Mouse (Mus musculus): ENCODE data around the gene Msl3l2. TPM values are rescaled to one million over a fixed set of nuclear protein-coding genes. Genes with fewer than 3 reads are reported as not detected.

Msl3l2 gene
- 0.80 and 0.96 TPM in 2 replicates for polyA plus RNA-seq (2015; fragmentation: Nextera tagmentation; extraction: Ambion mirVana)

GRCm38 (mm10) chr10:56106333-56106995, at the start of gene Msl3l2:
TSS of gene Msl3l2 (plus strand) at chr10:56106917.
- Histone ChIP-seq H3K4me1 (ENCODE audit: insufficient read depth) (peaks cover 4% of the 10 kb centered on the region; the same call in 1 of the 2 replicates), H3K9ac (replicated peaks) (peak within 1 kb of the TSS; percentile 63), H3K4me2 (ENCODE audit: low read depth, low read length) (peak within 1 kb of the TSS; percentile 69), H3K36me3 (replicated peaks; ENCODE audit: insufficient read depth, low read length) (no peaks in the 10 kb centered on the region), H3K9me3 (ENCODE audit: low read length) (no peaks in the 10 kb centered on the region), H3K4me3 (ENCODE audit: low read depth, low read length) (peak within 1 kb of the TSS; percentile 53), H3K27ac (ENCODE audit: low read depth) (peak within 1 kb of the TSS; percentile 41), H3K27me3 (ENCODE audit: insufficient read depth, low read length) (no peaks in the 10 kb centered on the region)
- TF ChIP-seq EP300 (IDR thresholded peaks at IDR 0.05; ENCODE audit: low read depth) (peak; percentile 60; the same call in 1 of the 2 replicates), CTCF (IDR thresholded peaks at IDR 0.05; ENCODE audit: low read depth) (peak; percentile 78)
- peak; percentile 85 for DNase-seq
- peak; percentile 96 for ATAC-seq
- WGBS (ENCODE audit: insufficient replicate concordance), result 26% methylated on average over 18 of the region's 18 CpGs

GRCm38 (mm10) chr10:56058979-56059422, 47.7 kb upstream of the Msl3l2 start:
- Histone ChIP-seq H3K27ac (ENCODE audit: low read depth) (no peak overlapping the region), H3K4me3 (ENCODE audit: low read depth, low read length) (no peak overlapping the region), H3K4me1 (ENCODE audit: insufficient read depth) (no peaks in the 10 kb centered on the region), H3K27me3 (ENCODE audit: insufficient read depth, low read length) (no peaks in the 10 kb centered on the region), H3K9ac (replicated peaks) (no peak overlapping the region), H3K9me3 (ENCODE audit: low read length) (no peaks in the 10 kb centered on the region), H3K36me3 (replicated peaks; ENCODE audit: insufficient read depth, low read length) (no peaks in the 10 kb centered on the region), H3K4me2 (ENCODE audit: low read depth, low read length) (no peak overlapping the region)
- 74% methylated on average over 3 of the region's 3 CpGs for WGBS (ENCODE audit: insufficient replicate concordance)
- ATAC-seq, result no peak
- TF ChIP-seq EP300 (IDR thresholded peaks at IDR 0.05; ENCODE audit: low read depth) (no peak), CTCF (IDR thresholded peaks at IDR 0.05; ENCODE audit: low read depth) (no peak)
- DNase-seq, result no peak

- Histone ChIP-seq H3K27ac (ENCODE audit: low read depth) (no peak overlapping the region), H3K4me1 (ENCODE audit: insufficient read depth) (no peaks in the 10 kb centered on the region), H3K36me3 (replicated peaks; ENCODE audit: insufficient read depth, low read length) (no peaks in the 10 kb centered on the region), H3K4me3 (ENCODE audit: low read depth, low read length) (no peak overlapping the region), H3K4me2 (ENCODE audit: low read depth, low read length) (no peak overlapping the region), H3K9me3 (ENCODE audit: low read length) (no peaks in the 10 kb centered on the region), H3K9ac (replicated peaks) (no peak overlapping the region), H3K27me3 (ENCODE audit: insufficient read depth, low read length) (no peaks in the 10 kb centered on the region)
- ATAC-seq, result no peak
- no peak for DNase-seq
- WGBS (ENCODE audit: insufficient replicate concordance), result 80% methylated on average over 2 of the region's 2 CpGs
- TF ChIP-seq EP300 (IDR thresholded peaks at IDR 0.05; ENCODE audit: low read depth), result no peak
- no peak for TF ChIP-seq CTCF (IDR thresholded peaks at IDR 0.05; ENCODE audit: low read depth)
Measured at GRCm38 (mm10) chr10:56061238-56061830, 45.4 kb upstream of the Msl3l2 start.

GRCm38 (mm10) chr10:56062746-56063145, 44.0 kb upstream of the Msl3l2 start:
- DNase-seq (no peak), ATAC-seq (no peak)
- Histone ChIP-seq H3K9ac (replicated peaks) (no peak overlapping the region), H3K9me3 (ENCODE audit: low read length) (no peaks in the 10 kb centered on the region), H3K27ac (ENCODE audit: low read depth) (no peak overlapping the region), H3K27me3 (ENCODE audit: insufficient read depth, low read length) (no peaks in the 10 kb centered on the region), H3K4me2 (ENCODE audit: low read depth, low read length) (no peak overlapping the region), H3K4me3 (ENCODE audit: low read depth, low read length) (no peak overlapping the region), H3K4me1 (ENCODE audit: insufficient read depth) (no peaks in the 10 kb centered on the region), H3K36me3 (replicated peaks; ENCODE audit: insufficient read depth, low read length) (no peaks in the 10 kb centered on the region)
- 78% methylated on average over 2 of the region's 2 CpGs for WGBS (ENCODE audit: insufficient replicate concordance)
- TF ChIP-seq CTCF (IDR thresholded peaks at IDR 0.05; ENCODE audit: low read depth), result no peak
- TF ChIP-seq EP300 (IDR thresholded peaks at IDR 0.05; ENCODE audit: low read depth), result no peak

- H3K36me3 ChIP-seq (replicated peaks; ENCODE audit: insufficient read depth, low read length), result no peaks in the 10 kb centered on the region; the same call in 1 of the 2 replicates
- H3K4me2 ChIP-seq (ENCODE audit: low read depth, low read length), result no peak overlapping the region
- no peak overlapping the region for H3K4me3 ChIP-seq (ENCODE audit: low read depth, low read length)
- 67% methylated on average over 4 of the region's 4 CpGs for WGBS (ENCODE audit: insufficient replicate concordance)
- TF ChIP-seq EP300 (IDR thresholded peaks at IDR 0.05; ENCODE audit: low read depth) (no peak), CTCF (IDR thresholded peaks at IDR 0.05; ENCODE audit: low read depth) (no peak)
- H3K4me1 ChIP-seq (ENCODE audit: insufficient read depth), result no peaks in the 10 kb centered on the region
- no peak overlapping the region for H3K9ac ChIP-seq (replicated peaks)
- no peak overlapping the region for H3K27ac ChIP-seq (ENCODE audit: low read depth)
- H3K27me3 ChIP-seq (ENCODE audit: insufficient read depth, low read length), result no peaks in the 10 kb centered on the region
- H3K9me3 ChIP-seq (ENCODE audit: low read length), result no peaks in the 10 kb centered on the region
- ATAC-seq, result no peak
- no peak for DNase-seq
Measured at GRCm38 (mm10) chr10:56089714-56090113, 17.0 kb upstream of the Msl3l2 start.

GRCm38 (mm10) chr10:56094586-56094985, 12.1 kb upstream of the Msl3l2 start:
- no peak overlapping the region for H3K27ac ChIP-seq (ENCODE audit: low read depth)
- no peaks in the 10 kb centered on the region for H3K9me3 ChIP-seq (ENCODE audit: low read length)
- no peak overlapping the region for H3K4me3 ChIP-seq (ENCODE audit: low read depth, low read length)
- 80% methylated on average over 5 of the region's 5 CpGs for WGBS (ENCODE audit: insufficient replicate concordance)
- H3K27me3 ChIP-seq (ENCODE audit: insufficient read depth, low read length), result no peaks in the 10 kb centered on the region
- H3K4me1 ChIP-seq (ENCODE audit: insufficient read depth), result no peaks in the 10 kb centered on the region
- ATAC-seq (no peak), DNase-seq (no peak)
- H3K36me3 ChIP-seq (replicated peaks; ENCODE audit: insufficient read depth, low read length), result no peaks in the 10 kb centered on the region
- TF ChIP-seq CTCF (IDR thresholded peaks at IDR 0.05; ENCODE audit: low read depth) (no peak), EP300 (IDR thresholded peaks at IDR 0.05; ENCODE audit: low read depth) (no peak)
- H3K9ac ChIP-seq (replicated peaks), result no peak overlapping the region
- H3K4me2 ChIP-seq (ENCODE audit: low read depth, low read length), result no peak overlapping the region

All from liver, postnatal 0 days (tissue).